24 mouse cellular contexts compared by ENCODE assay signal in the genomic region with DNA sequence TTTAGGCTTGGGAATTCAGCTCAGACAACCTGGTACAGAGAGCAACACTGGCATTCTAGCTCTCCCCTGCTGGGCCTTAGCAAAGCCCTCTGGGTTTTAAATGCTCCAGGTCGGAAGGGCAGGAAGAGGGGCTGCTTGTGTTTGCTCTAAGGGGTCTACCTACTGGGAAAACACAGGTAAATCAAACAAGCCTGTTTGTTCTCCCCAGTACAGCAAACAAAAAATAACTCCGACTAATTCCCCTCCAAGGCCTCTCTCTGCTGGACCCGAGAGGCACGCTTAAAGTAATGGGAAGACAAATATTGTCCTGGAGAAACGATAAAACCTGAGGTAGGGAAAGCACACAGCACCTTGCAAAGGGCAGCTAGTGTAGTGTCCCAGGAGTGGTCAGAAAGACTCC.
DNase-seq lines count a peak whose midpoint lies in the region; ATAC-seq and TF ChIP-seq lines count a peak whose summit lies in the region.
"Had no signal": no experiment of that assay in that cellular context is flagged by ENCODE, and none has a peak within 500 bp of the region (broad histone marks: within the 10 kb centered on the region; RNA-seq: fewer than 3 reads in every experiment).

No protein-coding gene starts in this region.

- no peaks in the 10 kb centered on the region for H3K36me3 ChIP-seq in lung, embryonic 15.5 days
- no peaks in the 10 kb centered on the region for H3K36me3 ChIP-seq in intestine, embryonic 16.5 days (ENCODE audit: control insufficient read depth, insufficient read depth, low read length)
- H3K36me3 ChIP-seq in stomach, embryonic 14.5 days (ENCODE audit: control insufficient read depth, insufficient read depth, low read length), result no peaks in the 10 kb centered on the region
- H3K36me3 ChIP-seq in stomach, postnatal 0 days (ENCODE audit: control insufficient read depth, insufficient read depth, low read length), result no peaks in the 10 kb centered on the region
- H3K36me3 ChIP-seq: embryonic facial prominence, embryonic 12.5 days; embryonic facial prominence, embryonic 15.5 days; hindbrain, embryonic 12.5 days; hindbrain, embryonic 15.5 days had no signal

- no peaks in the 10 kb centered on the region for H3K4me1 ChIP-seq in lung, embryonic 15.5 days
- H3K4me1 ChIP-seq in intestine, embryonic 16.5 days (ENCODE audit: control insufficient read depth, insufficient read depth, low read length), result no peaks in the 10 kb centered on the region
- H3K4me1 ChIP-seq in stomach, embryonic 14.5 days (ENCODE audit: control insufficient read depth, insufficient read depth, low read length), result no peaks in the 10 kb centered on the region
- no peaks in the 10 kb centered on the region for H3K4me1 ChIP-seq in stomach, postnatal 0 days (replicated peaks; ENCODE audit: control insufficient read depth, insufficient read depth)
- H3K4me1 ChIP-seq: embryonic facial prominence, embryonic 12.5 days; embryonic facial prominence, embryonic 15.5 days; hindbrain, embryonic 12.5 days; hindbrain, embryonic 15.5 days had no signal

- no peak overlapping the region for H3K4me3 ChIP-seq in lung, embryonic 15.5 days
- H3K4me3 ChIP-seq in intestine, embryonic 16.5 days (ENCODE audit: low read length), result no peak overlapping the region
- no peak overlapping the region for H3K4me3 ChIP-seq in stomach, embryonic 14.5 days (ENCODE audit: low read depth, low read length)
- H3K4me3 ChIP-seq in stomach, postnatal 0 days (ENCODE audit: low read depth, low read length), result no peak overlapping the region
- H3K4me3 ChIP-seq: embryonic facial prominence, embryonic 12.5 days; embryonic facial prominence, embryonic 15.5 days; gastrocnemius, adult 2 months; hindbrain, embryonic 12.5 days; hindbrain, embryonic 15.5 days had no signal

- no peak for TF ChIP-seq CTCF in stomach, postnatal 0 days (IDR thresholded peaks at IDR 0.05; ENCODE audit: low read depth)

- DNase-seq in lung, postnatal 36 days, result no peak
- DNase-seq in stomach, postnatal 0 days (ENCODE audit: low spot score), result peak; percentile 35
- no peak for DNase-seq in ovary, postnatal 14 days (ENCODE audit: low spot score)
- DNase-seq in adrenal gland, adult 8-10 months, result no peak
- DNase-seq: adrenal gland, adult 2 months; adrenal gland, postnatal 25 days; cerebellum, adult 11 months; cerebellum, adult 2 months; cerebellum, adult 9-11 months; cerebellum, postnatal 25 days; forebrain, postnatal 0 days; gastrocnemius, adult 2 months; gastrocnemius, postnatal 14 days; heart, adult 11 months had no signal

- H3K27ac ChIP-seq in lung, embryonic 15.5 days, result peak overlapping the region; percentile 14; the same call in 1 of the 2 replicates
- no peak overlapping the region for H3K27ac ChIP-seq in intestine, embryonic 16.5 days (ENCODE audit: low read length)
- peak overlapping the region; percentile 3; the same call in 1 of the 2 replicates for H3K27ac ChIP-seq in stomach, embryonic 14.5 days (ENCODE audit: low read length)
- H3K27ac ChIP-seq in stomach, postnatal 0 days (replicated peaks), result no peak overlapping the region
- H3K27ac ChIP-seq: embryonic facial prominence, embryonic 12.5 days; embryonic facial prominence, embryonic 15.5 days; gastrocnemius, adult 2 months; hindbrain, embryonic 12.5 days; hindbrain, embryonic 15.5 days had no signal

- WGBS in lung, embryonic 15.5 days, result 56% methylated on average over 5 of the region's 5 CpGs
- 61% methylated on average over 5 of the region's 5 CpGs for WGBS in intestine, embryonic 16.5 days
- WGBS in stomach, embryonic 14.5 days, result 66% methylated on average over 5 of the region's 5 CpGs
- 68% methylated on average over 5 of the region's 5 CpGs for WGBS in stomach, postnatal 0 days

- no peaks in the 10 kb centered on the region for H3K27me3 ChIP-seq in lung, embryonic 15.5 days
- H3K27me3 ChIP-seq in intestine, embryonic 16.5 days (replicated peaks; ENCODE audit: control insufficient read depth, insufficient read depth, low read length), result no peaks in the 10 kb centered on the region
- H3K27me3 ChIP-seq in stomach, embryonic 14.5 days (ENCODE audit: control insufficient read depth, insufficient read depth, low read length), result no peaks in the 10 kb centered on the region
- no peaks in the 10 kb centered on the region for H3K27me3 ChIP-seq in stomach, postnatal 0 days (ENCODE audit: control insufficient read depth, insufficient read depth, low read length)
- H3K27me3 ChIP-seq: embryonic facial prominence, embryonic 15.5 days; hindbrain, embryonic 15.5 days had no signal

- no peak overlapping the region for H3K4me2 ChIP-seq in lung, embryonic 15.5 days
- no peak overlapping the region for H3K4me2 ChIP-seq in intestine, embryonic 16.5 days (ENCODE audit: low read depth, low read length)
- no peak overlapping the region for H3K4me2 ChIP-seq in stomach, embryonic 14.5 days (replicated peaks; ENCODE audit: low read depth, low read length)
- no peak overlapping the region for H3K4me2 ChIP-seq in stomach, postnatal 0 days (replicated peaks; ENCODE audit: low read depth)
- H3K4me2 ChIP-seq: embryonic facial prominence, embryonic 12.5 days; embryonic facial prominence, embryonic 15.5 days; heart, embryonic 11.5 days; hindbrain, embryonic 12.5 days; hindbrain, embryonic 15.5 days had no signal

- H3K9me3 ChIP-seq in lung, embryonic 15.5 days, result no peaks in the 10 kb centered on the region
- peaks cover 3% of the 10 kb centered on the region for H3K9me3 ChIP-seq in intestine, embryonic 16.5 days (ENCODE audit: control insufficient read depth, low read length)
- no peaks in the 10 kb centered on the region for H3K9me3 ChIP-seq in stomach, embryonic 14.5 days (ENCODE audit: control insufficient read depth, low read depth, low read length)
- peaks cover 3% of the 10 kb centered on the region; the same call in 1 of the 2 replicates for H3K9me3 ChIP-seq in stomach, postnatal 0 days (ENCODE audit: control insufficient read depth, low read length)
- H3K9me3 ChIP-seq: embryonic facial prominence, embryonic 12.5 days; embryonic facial prominence, embryonic 15.5 days; hindbrain, embryonic 12.5 days; hindbrain, embryonic 15.5 days had no signal

- H3K9ac ChIP-seq in lung, embryonic 15.5 days, result no peak overlapping the region
- H3K9ac ChIP-seq in intestine, embryonic 16.5 days (ENCODE audit: low read depth, low read length), result no peak overlapping the region
- no peak overlapping the region for H3K9ac ChIP-seq in stomach, embryonic 14.5 days (replicated peaks; ENCODE audit: low read depth, low read length)
- H3K9ac ChIP-seq in stomach, postnatal 0 days (ENCODE audit: low read length), result no peak overlapping the region
- H3K9ac ChIP-seq: embryonic facial prominence, embryonic 12.5 days; embryonic facial prominence, embryonic 15.5 days; forebrain, postnatal 0 days; hindbrain, embryonic 12.5 days; hindbrain, embryonic 15.5 days had no signal

- no peak for TF ChIP-seq EP300 in stomach, postnatal 0 days (optimal IDR thresholded peaks at IDR 0.05)

- no peak for ATAC-seq in lung, embryonic 15.5 days (ENCODE audit: borderline replicate concordance, extremely low read depth, low FRiP score, low TSS enrichment)
- ATAC-seq in intestine, embryonic 16.5 days, result peak; percentile 42; the same call in 1 of the 2 replicates
- ATAC-seq in stomach, embryonic 14.5 days (ENCODE audit: insufficient number of reproducible peaks, insufficient read depth, low FRiP score, low read depth), result peak; percentile 70; the same call in 1 of the 2 replicates
- peak; percentile 57; the same call in 1 of the 2 replicates for ATAC-seq in stomach, postnatal 0 days (ENCODE audit: low FRiP score, low TSS enrichment)
- ATAC-seq: CD4-positive, CD25-positive, alpha-beta regulatory T cell, adult 4 months; forebrain, embryonic 14.5 days; forebrain, postnatal 0 days had no signal

Comparison
In these comparisons a context has a peak if more than half of its experiments do, and no peak if none do; other contexts are left out.
1. H3K27ac ChIP-seq: peak in lung, embryonic 15.5 days (single experiment) and stomach, embryonic 14.5 days (single experiment); none in intestine, embryonic 16.5 days (single experiment) and stomach, postnatal 0 days (single experiment).